Mouse (Mus musculus): ENCODE results near the gene Zfr.
"Not testable (repeated sequence)": the region's sequence is repeated elsewhere in the genome, so short reads cannot be mapped to it uniquely, and the experiment has no call there.

Zfr gene

DNA sequence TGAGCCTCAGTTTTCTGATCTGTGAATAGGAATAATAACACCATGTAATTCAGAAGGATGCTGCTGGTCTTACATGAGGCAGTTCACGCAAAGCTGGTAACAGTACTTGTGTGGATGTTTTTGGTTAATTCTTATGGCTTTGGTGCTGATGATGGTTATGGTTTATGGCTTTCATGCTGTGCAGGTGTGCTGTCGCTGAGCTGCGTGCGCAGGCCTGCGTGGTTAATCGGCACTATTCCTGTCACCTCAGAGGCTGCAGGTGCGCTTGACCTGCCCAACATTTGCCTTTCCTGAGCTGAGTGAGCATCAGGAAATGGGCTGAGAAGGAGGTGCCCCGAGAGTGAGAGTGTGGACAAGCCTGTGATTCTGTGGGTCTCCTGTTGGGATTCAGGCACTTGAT is 98.5 kb downstream of the Zfr start:
- no peak for DNase-seq (ENCODE audit: low spot score in 2 of 2)

DNA sequence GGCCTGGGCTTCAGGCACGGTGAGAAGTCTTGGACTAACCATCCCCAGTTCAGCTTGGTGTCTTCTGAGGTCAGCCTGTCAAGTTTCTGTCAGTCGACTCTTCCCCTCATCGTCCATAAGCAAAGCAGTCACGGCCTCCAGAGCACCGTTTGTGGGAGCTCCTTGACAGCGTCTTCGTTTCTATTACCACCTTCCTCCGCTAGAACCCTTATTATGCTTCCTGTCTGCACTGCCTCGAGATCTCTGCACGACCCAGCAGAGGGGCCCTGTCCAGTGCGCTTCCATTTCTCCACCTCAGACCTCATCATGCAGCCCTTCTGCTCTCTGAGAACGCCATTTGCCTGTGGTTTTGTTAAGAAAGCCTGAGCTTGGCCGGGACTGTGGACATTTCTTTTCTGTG is 99.2 kb downstream of the Zfr start:
- no peak for DNase-seq (ENCODE audit: low spot score in 2 of 2)

DNA sequence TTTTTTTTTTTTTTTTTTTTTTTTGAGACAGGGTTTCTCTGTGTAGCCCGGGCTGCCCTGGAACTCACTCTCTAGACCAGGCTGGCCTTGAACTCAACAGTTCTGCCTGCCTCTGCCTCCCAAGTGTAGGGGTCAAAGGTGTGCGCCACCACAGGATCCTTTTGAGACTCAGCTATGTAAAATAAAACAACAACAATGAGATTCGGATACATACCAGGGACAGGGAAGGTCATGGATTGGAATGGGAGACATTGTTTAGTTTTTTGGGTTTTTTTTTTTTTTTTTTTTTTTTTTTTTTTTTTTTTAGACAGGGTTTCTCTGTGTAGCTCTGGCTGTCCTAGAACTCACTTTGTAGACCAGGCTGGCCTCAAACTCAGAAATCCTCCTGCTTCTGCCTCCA is 99.7 kb downstream of the Zfr start:
- DNase-seq (ENCODE audit: low spot score in 2 of 2), result not testable (repeated sequence)

DNA sequence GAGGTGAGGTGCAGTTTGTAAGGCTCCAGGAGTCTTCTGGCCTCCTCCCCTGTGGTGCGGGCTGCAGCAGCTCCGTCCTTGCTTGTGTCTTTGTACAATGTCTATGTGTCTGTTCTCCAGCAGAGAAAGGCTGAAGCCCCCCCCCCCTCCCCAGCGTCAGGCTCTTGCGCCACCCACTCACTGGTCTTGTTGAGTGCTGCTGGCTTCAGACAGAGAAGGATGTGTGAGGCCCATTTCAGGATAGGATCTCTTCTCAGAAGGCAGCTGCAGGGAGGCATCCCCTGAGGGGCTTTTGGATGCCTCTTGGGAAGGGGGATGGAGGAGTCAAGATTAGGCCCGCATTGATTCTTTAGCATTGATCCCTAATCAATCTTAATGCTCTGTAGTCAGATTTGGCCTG is 100.2 kb downstream of the Zfr start:
- no peak for DNase-seq (ENCODE audit: low spot score in 2 of 2)

DNA sequence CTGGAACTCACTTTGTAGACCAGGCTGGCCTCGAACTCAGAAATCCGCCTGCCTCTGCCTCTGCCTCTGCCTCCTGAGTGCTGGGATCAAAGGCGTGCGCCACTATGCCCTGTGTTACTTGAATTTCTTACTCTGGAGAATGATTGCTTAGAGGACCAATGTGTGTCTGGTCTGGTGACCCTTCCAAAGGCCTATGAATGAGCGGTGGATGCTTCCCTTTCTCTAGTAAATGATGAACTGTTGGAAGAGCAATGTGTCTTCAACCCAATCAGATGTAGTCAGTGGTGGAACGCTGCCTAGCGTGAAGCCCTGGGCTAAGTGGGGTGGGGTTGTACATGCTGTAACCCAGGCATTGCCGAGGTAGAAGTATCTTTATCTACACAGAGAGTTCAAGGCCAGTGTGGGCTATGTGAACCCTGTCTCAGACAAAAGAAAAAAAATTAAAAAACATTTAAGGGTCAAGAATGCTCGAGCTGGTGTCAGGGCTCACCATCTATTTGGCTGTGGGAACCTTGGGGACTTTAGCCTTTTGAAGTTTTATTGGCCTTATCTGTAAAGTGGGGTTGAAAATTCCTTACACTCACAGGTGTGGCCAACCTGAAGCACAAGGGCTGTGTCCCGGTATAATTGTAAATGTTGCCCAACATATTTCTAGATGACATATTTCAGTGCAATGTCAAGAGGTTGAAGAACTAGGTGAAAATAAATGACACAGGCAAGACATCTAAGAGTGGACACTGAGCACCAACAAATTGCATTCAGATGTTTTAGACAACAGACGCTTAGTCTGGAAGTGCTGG is 101.2 kb downstream of the Zfr start:
- no peak for DNase-seq (ENCODE audit: low spot score in 2 of 2)

DNA sequence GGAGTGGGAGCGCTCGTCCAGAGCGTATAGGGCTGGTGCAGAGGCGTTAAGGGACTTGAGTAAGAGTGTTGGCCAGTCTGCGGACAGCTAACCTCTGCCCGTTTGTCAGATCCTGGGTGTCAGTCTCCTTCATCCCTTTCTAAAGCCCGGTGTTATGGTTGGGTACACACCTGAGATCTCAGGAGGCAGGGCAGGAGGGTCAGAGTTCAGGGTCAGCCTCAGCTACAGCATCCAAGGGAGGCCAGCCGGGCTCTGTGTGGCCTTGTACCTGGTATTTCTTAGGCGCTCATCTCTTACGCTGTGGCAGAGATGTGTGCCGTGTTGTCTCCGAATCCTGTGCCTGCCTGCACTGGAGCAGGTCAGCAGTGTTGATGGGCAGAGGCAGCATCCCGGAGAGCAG is 103.5 kb downstream of the Zfr start:
- no peak for DNase-seq (ENCODE audit: low spot score in 2 of 2)

DNA sequence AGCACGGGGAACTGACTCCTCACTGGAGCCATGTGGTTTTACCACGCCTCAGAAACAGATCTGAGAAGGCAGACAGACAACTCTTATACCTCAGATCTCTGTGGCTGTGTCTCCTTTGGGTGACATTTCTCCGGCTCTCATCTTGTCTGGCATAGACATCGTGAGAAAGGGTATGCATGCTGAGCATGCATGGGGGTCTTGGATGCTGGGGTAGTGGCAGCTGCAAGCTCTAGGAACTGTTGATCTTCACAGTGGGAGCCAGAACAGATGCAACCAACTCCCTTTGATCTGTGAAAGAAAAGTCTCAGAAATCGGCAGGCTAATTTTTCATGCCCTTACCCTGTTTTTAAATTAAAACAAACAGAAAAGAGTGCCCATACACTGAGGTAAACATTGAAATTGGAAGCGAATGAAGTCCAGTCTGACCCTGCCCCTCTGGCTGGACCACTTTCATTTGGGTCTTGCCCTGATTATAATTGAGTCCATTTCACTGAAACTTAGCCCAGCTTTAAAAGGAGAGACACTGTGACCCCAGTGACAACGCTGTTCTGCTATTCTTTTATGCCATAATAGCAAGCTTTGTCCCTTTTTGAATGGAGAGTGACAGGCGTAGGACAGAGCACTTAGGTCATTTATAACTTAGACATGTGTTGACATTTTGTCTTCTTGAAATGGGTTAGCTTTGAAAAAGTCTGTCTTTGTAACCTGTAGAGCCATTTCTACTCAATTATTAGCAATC is 105.1 kb downstream of the Zfr start:
- DNase-seq (ENCODE audit: low spot score in 2 of 2), result no peak

DNA sequence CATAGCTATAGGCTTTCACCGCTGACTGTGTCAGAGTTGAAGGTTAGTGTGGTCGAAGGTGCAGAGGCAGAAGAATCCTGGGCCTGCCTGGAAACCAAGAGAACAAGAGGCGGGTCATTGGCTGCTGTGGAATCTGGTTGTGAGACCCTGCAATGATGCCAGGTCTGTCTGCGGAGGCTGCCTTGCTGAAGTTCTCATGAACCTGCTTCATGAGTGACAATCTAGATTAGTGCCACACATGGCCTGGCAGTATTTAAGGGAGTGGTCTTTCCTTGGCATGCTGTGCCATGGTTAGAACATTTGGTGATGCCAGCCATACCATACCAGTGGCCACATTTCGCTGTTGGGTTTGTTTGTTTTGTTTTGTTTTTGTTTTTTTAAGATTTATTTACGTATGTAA is 105.8 kb downstream of the Zfr start:
- no peak for DNase-seq (ENCODE audit: low spot score in 2 of 2)

DNA sequence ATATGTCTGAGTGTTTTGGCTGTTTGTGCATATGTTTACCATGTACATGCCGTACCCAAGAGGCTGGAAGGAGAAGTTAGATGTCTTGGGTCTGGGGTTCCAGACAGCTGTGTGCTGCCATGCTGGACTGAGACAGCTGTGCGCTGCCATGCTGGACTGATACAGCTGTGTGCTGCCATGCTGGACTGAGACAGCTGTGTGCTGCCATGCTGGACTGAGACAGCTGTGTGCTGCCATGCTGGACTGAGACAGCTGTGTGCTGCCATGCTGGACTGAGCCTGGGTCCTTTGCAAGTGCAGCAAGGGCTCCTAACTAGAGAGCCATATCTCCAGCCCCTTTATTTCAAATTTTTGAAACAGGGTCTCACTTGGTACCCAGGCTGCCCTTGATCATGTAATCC is 106.6 kb downstream of the Zfr start:
- no peak for DNase-seq (ENCODE audit: low spot score in 2 of 2)

DNA sequence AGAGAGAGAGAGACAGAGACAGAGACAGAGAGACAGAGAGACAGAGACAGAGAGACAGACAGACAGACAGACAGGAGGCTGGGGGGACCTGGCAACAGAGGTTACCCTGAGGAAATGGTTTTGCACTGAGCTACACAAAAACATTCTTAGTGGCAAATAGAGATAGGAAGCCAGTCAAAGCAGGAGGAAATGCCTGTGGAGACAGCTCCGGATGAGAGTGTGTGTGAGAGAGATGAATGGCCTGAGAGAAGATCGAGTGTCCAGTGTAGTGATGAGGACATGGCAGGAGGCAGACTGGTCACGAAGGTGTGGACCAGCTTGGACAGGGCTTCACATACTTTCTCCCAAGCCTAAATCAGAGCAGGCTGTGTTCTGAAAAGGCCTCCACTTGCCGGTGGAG is 107.4 kb downstream of the Zfr start:
- no peak for DNase-seq (ENCODE audit: low spot score in 2 of 2)

DNA sequence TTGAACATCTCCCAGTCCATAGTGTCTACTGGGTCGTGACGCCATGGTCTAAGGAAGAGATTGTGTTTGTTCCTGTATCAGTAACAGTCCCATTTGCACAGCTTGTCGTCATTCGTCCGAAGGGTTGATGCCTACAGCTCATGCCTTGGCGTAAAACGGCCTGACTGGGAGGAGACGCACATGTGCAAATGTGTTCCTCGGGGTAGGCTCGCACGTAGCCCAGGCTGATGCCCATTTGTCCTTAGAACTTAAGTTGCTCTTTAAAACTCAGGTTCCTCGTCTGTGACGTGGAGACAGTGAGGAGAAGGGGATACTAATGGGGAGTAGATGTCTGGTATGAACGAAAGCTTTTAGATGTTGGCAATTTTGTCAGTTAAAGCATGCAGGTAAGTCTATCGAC is 109.3 kb downstream of the Zfr start:
- DNase-seq (ENCODE audit: low spot score in 2 of 2), result no peak

DNA sequence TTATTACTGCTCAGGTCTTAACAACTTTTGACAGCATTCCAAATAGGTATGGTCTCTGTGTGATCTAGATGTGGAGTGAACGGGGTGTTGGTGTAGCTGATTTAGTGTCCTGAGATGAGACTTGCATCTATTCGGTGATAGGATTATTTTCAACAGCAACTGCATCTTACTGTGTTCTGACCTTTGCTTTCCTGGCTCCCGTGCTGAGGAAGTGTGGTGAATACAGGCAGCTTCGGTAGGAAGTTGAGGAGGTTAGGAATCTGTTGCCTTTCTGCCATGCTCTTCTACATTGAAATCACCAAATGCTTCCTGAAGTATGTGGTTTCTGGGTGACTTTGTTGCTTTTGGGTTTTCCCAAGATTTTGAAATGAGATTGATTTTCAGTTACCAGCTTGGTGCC is 109.7 kb downstream of the Zfr start:
- DNase-seq (ENCODE audit: low spot score in 2 of 2), result no peak

DNA sequence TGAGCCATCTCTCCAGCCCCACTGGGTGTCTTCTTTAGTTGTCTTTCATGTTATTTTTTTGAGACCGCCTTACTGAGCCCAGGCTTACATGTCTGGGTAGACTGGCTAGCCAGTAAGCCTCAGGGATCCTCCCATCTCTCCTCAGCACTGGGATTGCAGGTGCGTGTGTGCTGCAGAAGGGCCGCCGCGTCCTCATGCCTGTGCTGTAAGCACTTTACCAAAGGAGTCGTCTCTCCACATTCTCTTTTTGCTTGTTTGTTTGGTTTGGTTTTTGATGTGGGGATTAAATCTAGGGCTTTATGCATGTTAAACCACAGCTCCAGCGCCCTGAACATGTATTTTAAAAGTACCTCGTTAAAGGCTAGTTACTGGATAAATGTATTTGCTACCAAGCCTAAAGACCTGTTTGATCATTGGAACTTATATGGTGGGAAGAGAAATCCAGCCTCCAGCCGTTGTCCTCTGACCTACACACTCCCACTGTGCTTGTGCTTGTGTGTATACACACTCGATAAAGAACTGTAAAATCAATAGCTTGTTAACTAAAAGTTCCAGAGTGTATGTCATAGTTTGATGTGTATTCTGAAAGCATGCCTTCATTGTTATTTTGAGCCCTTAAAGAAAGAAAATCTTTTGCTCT is 112.1 kb downstream of the Zfr start:
- DNase-seq (ENCODE audit: low spot score in 2 of 2), result no peak

DNA sequence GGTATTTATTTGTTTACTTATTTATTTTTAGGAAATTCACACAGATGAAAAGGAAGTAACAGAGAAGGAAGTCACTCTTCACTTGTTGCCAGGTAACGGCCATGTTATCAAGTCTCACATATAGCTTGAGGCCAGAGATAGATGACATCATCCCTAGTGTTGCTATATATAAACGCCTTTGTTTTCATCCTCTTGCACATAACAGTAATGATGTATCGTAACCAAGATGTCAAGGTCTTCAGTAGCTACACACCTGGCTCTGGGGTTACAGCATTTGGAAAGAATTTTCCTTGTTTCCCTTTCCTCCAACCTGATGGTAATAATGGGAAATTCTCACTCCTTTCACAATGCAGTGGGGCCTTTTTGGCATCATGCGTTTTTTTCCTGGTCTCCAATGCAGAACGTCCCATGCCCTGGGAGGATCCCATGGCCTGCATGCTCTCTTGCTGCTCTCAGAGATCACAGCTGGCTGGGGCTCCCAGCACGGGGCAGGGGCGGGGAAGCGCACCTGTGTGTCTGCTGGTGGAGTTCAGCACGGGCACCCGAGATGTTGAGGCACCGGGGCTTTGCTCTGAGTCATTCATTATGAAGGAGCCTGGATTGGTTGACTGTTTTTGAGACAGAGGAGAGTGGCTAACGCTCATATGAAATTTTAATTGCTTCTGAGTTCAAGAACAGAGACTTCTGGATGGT is 112.8 kb downstream of the Zfr start:
- DNase-seq (ENCODE audit: low spot score in 2 of 2), result no peak

DNA sequence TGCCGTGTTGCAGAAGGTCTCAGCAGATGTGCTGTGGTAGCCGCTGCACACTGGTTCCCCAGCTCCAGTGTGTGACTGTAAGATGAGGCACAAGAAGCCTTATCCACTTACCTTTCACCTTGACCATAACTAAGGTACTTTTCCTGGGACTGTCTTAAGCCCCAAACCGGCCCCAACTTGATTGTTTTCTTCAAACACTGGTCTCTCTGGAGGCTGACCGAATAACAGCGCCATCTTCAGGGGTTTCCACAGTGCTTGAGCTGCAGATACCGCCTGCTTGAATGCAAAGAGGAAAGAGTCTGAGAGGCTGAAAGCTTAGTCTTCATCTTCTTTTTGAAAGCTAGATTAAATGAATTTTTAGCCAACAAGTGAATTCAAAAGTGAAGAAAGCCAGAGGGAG is 113.8 kb downstream of the Zfr start:
- DNase-seq (ENCODE audit: low spot score in 2 of 2), result no peak

DNA sequence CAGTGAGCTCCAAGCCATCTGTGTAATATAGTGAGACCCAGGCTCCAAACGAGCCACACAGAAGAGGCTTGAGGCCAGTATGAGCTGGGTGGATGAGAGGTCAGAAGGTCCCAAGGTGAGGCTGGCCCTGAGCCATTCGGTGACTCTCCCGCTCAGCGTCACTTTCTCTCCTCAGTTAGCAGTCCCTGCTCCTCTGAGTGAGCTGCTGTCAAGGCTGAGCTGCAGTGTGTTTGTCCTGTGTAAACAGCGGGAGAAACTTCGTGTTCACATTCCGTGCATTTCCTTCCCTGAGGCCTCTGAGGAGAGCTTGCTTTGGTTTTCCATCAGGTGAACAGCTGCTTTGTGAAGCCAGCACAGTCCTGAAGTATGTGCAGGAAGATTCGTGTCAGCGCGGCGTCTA is 114.8 kb downstream of the Zfr start:
- DNase-seq (ENCODE audit: low spot score in 2 of 2), result no peak

DNA sequence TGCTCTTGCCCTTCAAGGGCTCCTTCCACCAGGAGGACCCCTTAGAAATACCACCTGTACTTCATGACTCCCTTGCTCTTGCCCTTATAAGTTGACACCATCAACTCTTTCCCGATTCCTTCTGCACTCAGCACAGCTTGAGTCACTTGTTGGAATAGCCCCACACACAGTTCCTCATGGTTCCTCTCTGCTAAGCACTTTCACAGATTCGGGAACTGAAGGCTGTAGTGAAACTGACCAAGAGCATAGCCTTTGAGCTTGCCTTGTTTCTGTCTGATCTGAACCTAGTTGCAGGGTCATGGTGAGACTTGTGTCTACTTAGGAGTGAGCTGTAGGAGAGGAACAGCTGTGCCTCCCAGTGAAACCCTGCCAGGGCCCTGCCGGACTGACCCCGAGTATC is 115.4 kb downstream of the Zfr start:
- no peak for DNase-seq (ENCODE audit: low spot score in 2 of 2)

Data from urinary bladder, adult 18-20 months (tissue).